Mouse (Mus musculus): Measurements from ENCODE around the gene Pax8. TPM values are rescaled to one million over a fixed set of nuclear protein-coding genes. Genes with fewer than 3 reads are reported as not detected.

The Pax8 gene
- polyA plus RNA-seq, 1 experiment from 2014 or later = not detected

GRCm38 (mm10) chr2:24400711-24401110, 74.7 kb downstream of the Pax8 start:
- no peaks in the 10 kb centered on the region for H3K9me3 ChIP-seq (ENCODE audit: control insufficient read depth, low read length)
- H3K4me3 ChIP-seq (ENCODE audit: low read depth, low read length) = no peak overlapping the region
- no peak for ATAC-seq (ENCODE audit: insufficient number of reproducible peaks, low FRiP score, low TSS enrichment, low read depth)
- DNase-seq (ENCODE audit: low spot score) = no peak
- no peaks in the 10 kb centered on the region for H3K27me3 ChIP-seq (ENCODE audit: control insufficient read depth, insufficient read depth, low read length)
- no peak overlapping the region for H3K4me2 ChIP-seq (ENCODE audit: low read depth, severe bottlenecking)
- H3K36me3 ChIP-seq (ENCODE audit: control insufficient read depth, insufficient read depth, low read length) = no peaks in the 10 kb centered on the region
- 92% methylated on average over 3 of the region's 3 CpGs for WGBS
- no peak overlapping the region for H3K27ac ChIP-seq (replicated peaks; ENCODE audit: low read depth, low read length)
- H3K4me1 ChIP-seq (ENCODE audit: control insufficient read depth, insufficient read depth, low read length) = no peaks in the 10 kb centered on the region
- no peak overlapping the region for H3K9ac ChIP-seq (ENCODE audit: low read length)

GRCm38 (mm10) chr2:24397115-24397514, 78.3 kb downstream of the Pax8 start:
- Histone ChIP-seq H3K27me3 (ENCODE audit: control insufficient read depth, insufficient read depth, low read length) (no peaks in the 10 kb centered on the region), H3K27ac (replicated peaks; ENCODE audit: low read depth, low read length) (no peak overlapping the region), H3K9me3 (ENCODE audit: control insufficient read depth, low read length) (no peaks in the 10 kb centered on the region), H3K4me1 (ENCODE audit: control insufficient read depth, insufficient read depth, low read length) (no peaks in the 10 kb centered on the region), H3K36me3 (ENCODE audit: control insufficient read depth, insufficient read depth, low read length) (no peaks in the 10 kb centered on the region), H3K4me3 (ENCODE audit: low read depth, low read length) (no peak overlapping the region), H3K4me2 (ENCODE audit: low read depth, severe bottlenecking) (no peak overlapping the region), H3K9ac (ENCODE audit: low read length) (no peak overlapping the region)
- 15% methylated on average over 2 of the region's 2 CpGs for WGBS
- DNase-seq (ENCODE audit: low spot score) = no peak
- ATAC-seq (ENCODE audit: insufficient number of reproducible peaks, low FRiP score, low TSS enrichment, low read depth) = no peak

DNA sequence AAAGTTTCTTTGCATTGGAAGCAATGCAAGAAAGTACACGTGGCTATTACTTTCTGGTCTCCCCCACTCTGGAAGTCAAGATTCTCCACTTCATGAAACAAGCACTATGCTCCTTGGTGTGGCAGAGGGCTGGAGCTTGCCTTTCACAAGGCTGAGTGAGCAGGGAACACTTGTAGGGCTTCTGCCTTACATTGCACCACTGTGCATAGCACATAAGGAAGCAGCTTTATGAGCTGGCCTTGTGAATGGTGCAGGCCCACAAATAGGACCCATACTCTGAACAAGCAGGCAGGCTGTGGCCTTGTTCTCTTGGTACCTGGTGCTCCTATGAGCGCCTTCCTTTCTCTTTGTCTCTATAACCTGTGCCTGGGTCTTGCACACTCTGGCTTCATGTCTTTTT, 82.1 kb downstream of the Pax8 start:
- H3K36me3 ChIP-seq (ENCODE audit: control insufficient read depth, insufficient read depth, low read length) = no peaks in the 10 kb centered on the region
- H3K27ac ChIP-seq (replicated peaks; ENCODE audit: low read depth, low read length) = no peak overlapping the region
- H3K4me1 ChIP-seq (ENCODE audit: control insufficient read depth, insufficient read depth, low read length) = no peaks in the 10 kb centered on the region
- ATAC-seq (ENCODE audit: insufficient number of reproducible peaks, low FRiP score, low TSS enrichment, low read depth) = no peak
- H3K4me3 ChIP-seq (ENCODE audit: low read depth, low read length) = no peak overlapping the region
- H3K9me3 ChIP-seq (ENCODE audit: control insufficient read depth, low read length) = no peaks in the 10 kb centered on the region
- no peaks in the 10 kb centered on the region for H3K27me3 ChIP-seq (ENCODE audit: control insufficient read depth, insufficient read depth, low read length)
- H3K9ac ChIP-seq (ENCODE audit: low read length) = no peak overlapping the region
- no peak overlapping the region for H3K4me2 ChIP-seq (ENCODE audit: low read depth, severe bottlenecking)
- whole genome bisulfite sequencing = 94% methylated on average over 2 of the region's 2 CpGs
- no peak for DNase-seq (ENCODE audit: low spot score)

- Histone ChIP-seq H3K4me2 (ENCODE audit: low read depth, severe bottlenecking) (no peak overlapping the region), H3K9ac (ENCODE audit: low read length) (no peak overlapping the region), H3K27ac (replicated peaks; ENCODE audit: low read depth, low read length) (no peak overlapping the region), H3K9me3 (ENCODE audit: control insufficient read depth, low read length) (no peaks in the 10 kb centered on the region), H3K36me3 (ENCODE audit: control insufficient read depth, insufficient read depth, low read length) (no peaks in the 10 kb centered on the region), H3K4me1 (ENCODE audit: control insufficient read depth, insufficient read depth, low read length) (no peaks in the 10 kb centered on the region), H3K27me3 (ENCODE audit: control insufficient read depth, insufficient read depth, low read length) (no peaks in the 10 kb centered on the region), H3K4me3 (ENCODE audit: low read depth, low read length) (no peak overlapping the region)
- ATAC-seq (ENCODE audit: insufficient number of reproducible peaks, low FRiP score, low TSS enrichment, low read depth) (no peak), DNase-seq (ENCODE audit: low spot score) (no peak)
- WGBS = 88% methylated on average over 4 of the region's 4 CpGs
These were observed 87.8 kb downstream of the Pax8 start for GRCm38 (mm10) chr2:24387361-24388283.

DNA sequence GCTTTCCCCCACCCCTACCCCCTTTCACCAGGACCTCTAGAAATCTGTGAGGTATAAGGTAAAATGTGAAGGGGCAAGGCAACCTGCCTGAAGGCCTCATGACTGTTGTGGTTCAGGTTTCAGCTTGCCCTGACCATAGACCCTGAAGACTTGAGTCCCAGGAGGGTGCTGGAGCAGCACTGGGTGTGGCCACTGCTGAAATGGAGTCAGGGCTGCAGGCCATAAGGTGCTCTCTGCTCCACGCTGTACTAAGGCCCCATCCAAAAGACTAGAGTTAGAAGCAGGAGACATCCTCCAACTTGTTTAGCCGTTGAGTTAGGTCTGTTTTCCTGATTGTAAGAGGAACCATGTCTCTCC, 88.5 kb downstream of the Pax8 start:
- 84% methylated on average over 2 of the region's 2 CpGs for WGBS
- Histone ChIP-seq H3K9me3 (ENCODE audit: control insufficient read depth, low read length) (no peaks in the 10 kb centered on the region), H3K27me3 (ENCODE audit: control insufficient read depth, insufficient read depth, low read length) (no peaks in the 10 kb centered on the region), H3K4me1 (ENCODE audit: control insufficient read depth, insufficient read depth, low read length) (no peaks in the 10 kb centered on the region), H3K9ac (ENCODE audit: low read length) (no peak overlapping the region), H3K36me3 (ENCODE audit: control insufficient read depth, insufficient read depth, low read length) (no peaks in the 10 kb centered on the region), H3K27ac (replicated peaks; ENCODE audit: low read depth, low read length) (no peak overlapping the region), H3K4me3 (ENCODE audit: low read depth, low read length) (no peak overlapping the region), H3K4me2 (ENCODE audit: low read depth, severe bottlenecking) (no peak overlapping the region)
- no peak for DNase-seq (ENCODE audit: low spot score)
- no peak for ATAC-seq (ENCODE audit: insufficient number of reproducible peaks, low FRiP score, low TSS enrichment, low read depth)

DNA sequence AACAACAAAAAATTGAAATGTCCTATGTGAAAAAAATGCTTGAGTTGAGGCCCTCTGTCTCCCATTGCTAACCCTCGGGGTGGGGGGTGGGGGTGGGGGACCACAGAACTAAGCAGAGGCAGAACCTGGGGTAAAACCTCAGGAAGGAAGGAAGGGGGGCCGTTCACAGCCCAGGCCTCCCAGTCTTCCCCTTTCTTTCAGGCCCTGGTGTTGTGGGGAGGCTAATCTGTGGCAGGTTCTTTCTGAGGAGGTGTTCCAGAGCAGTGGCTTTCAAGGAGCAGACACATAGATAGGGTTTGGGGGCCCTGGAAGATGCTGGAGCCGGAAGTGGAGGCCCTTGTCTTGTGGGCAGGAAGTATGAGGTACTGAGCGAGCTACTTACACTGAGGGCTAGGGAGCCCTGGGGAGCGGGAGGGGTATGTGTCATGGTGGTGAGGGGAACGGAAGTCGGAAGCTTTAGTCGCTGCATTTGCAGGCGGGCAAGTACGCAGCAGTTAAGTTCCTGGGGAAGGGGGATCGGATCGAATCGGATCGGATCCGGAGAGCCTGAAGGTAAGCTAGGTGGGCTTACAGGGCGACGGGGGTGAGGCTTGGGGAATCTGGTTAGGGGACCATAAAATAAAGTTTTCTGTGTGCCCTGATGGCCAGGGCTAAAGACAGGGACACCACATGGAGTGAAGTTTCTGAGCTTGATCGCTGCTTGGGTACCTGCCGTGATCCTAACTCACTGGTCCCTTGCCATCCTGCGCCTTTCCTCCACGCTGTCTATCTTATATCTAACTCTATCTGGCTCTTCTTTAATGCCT, 89.0 kb downstream of the Pax8 start:
- ATAC-seq (ENCODE audit: insufficient number of reproducible peaks, low FRiP score, low TSS enrichment, low read depth) = no peak
- H3K9me3 ChIP-seq (ENCODE audit: control insufficient read depth, low read length) = no peaks in the 10 kb centered on the region
- H3K4me3 ChIP-seq (ENCODE audit: low read depth, low read length) = no peak overlapping the region
- DNase-seq (ENCODE audit: low spot score) = no peak
- no peak overlapping the region for H3K27ac ChIP-seq (replicated peaks; ENCODE audit: low read depth, low read length)
- H3K4me2 ChIP-seq (ENCODE audit: low read depth, severe bottlenecking) = no peak overlapping the region
- H3K27me3 ChIP-seq (ENCODE audit: control insufficient read depth, insufficient read depth, low read length) = no peaks in the 10 kb centered on the region
- H3K36me3 ChIP-seq (ENCODE audit: control insufficient read depth, insufficient read depth, low read length) = no peaks in the 10 kb centered on the region
- H3K4me1 ChIP-seq (ENCODE audit: control insufficient read depth, insufficient read depth, low read length) = no peaks in the 10 kb centered on the region
- H3K9ac ChIP-seq (ENCODE audit: low read length) = no peak overlapping the region
- 89% methylated on average over 21 of the region's 21 CpGs for WGBS

DNA sequence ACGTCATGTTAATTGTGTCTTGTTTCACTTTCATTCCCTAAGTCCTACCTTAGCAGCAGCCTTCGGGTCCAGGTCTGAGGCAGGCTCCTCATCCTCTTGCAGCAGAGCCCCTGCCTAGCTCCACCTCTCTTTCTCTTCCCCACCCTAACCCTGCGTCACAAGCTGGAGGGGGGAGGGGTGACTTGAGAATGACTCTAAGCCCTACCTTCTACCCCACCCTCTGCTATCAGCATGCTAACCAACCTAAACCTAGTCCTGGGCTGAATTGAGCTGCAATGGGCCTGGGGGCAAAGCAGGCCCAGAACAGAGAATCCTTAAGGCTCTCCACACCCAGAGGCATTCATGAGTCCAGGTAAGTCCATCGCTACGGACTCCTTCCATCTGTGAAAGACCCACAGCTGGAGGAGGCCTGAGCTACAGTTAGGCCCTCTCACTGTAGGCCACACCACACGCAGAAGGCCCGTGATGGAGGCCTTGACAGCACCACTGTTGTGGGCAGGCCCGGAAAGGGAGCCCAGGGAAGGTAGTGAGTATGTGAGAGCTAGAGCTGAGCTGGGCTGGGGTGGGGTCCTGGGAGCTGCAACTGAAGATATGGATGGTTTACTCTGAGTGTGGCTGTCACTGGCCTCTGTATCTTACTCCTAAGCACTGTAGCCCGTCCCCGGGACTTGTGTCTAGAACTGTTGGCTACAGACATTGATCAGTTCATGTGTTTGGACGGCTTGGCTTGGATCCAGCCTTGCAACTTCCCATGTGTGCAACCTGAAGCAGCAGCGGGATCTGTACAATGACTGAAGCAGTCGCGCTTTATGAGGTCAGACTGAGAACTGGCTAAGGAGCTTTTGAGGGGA, 90.1 kb downstream of the Pax8 start:
- H3K9me3 ChIP-seq (ENCODE audit: control insufficient read depth, low read length) = no peaks in the 10 kb centered on the region
- no peaks in the 10 kb centered on the region for H3K27me3 ChIP-seq (ENCODE audit: control insufficient read depth, insufficient read depth, low read length)
- ATAC-seq (ENCODE audit: insufficient number of reproducible peaks, low FRiP score, low TSS enrichment, low read depth) (no peak), DNase-seq (ENCODE audit: low spot score) (no peak)
- 83% methylated on average over 14 of the region's 14 CpGs for WGBS
- H3K4me2 ChIP-seq (ENCODE audit: low read depth, severe bottlenecking) = no peak overlapping the region
- no peak overlapping the region for H3K27ac ChIP-seq (replicated peaks; ENCODE audit: low read depth, low read length)
- no peak overlapping the region for H3K4me3 ChIP-seq (ENCODE audit: low read depth, low read length)
- H3K36me3 ChIP-seq (ENCODE audit: control insufficient read depth, insufficient read depth, low read length) = no peaks in the 10 kb centered on the region
- no peaks in the 10 kb centered on the region for H3K4me1 ChIP-seq (ENCODE audit: control insufficient read depth, insufficient read depth, low read length)
- no peak overlapping the region for H3K9ac ChIP-seq (ENCODE audit: low read length)

GRCm38 (mm10) chr2:24384393-24384792, 91.0 kb downstream of the Pax8 start:
- H3K27me3 ChIP-seq (ENCODE audit: control insufficient read depth, insufficient read depth, low read length) = no peaks in the 10 kb centered on the region
- H3K4me2 ChIP-seq (ENCODE audit: low read depth, severe bottlenecking) = no peak overlapping the region
- H3K9me3 ChIP-seq (ENCODE audit: control insufficient read depth, low read length) = no peaks in the 10 kb centered on the region
- ATAC-seq (ENCODE audit: insufficient number of reproducible peaks, low FRiP score, low TSS enrichment, low read depth) (no peak), DNase-seq (ENCODE audit: low spot score) (no peak)
- H3K4me1 ChIP-seq (ENCODE audit: control insufficient read depth, insufficient read depth, low read length) = no peaks in the 10 kb centered on the region
- H3K4me3 ChIP-seq (ENCODE audit: low read depth, low read length) = no peak overlapping the region
- H3K36me3 ChIP-seq (ENCODE audit: control insufficient read depth, insufficient read depth, low read length) = no peaks in the 10 kb centered on the region
- no peak overlapping the region for H3K9ac ChIP-seq (ENCODE audit: low read length)
- H3K27ac ChIP-seq (replicated peaks; ENCODE audit: low read depth, low read length) = no peak overlapping the region
